Mouse (Mus musculus) spleen, adult 2 months (tissue): ENCODE measurements around the gene Dnah1.

Experiments used
- CTCF ChIP-seq: fragments of 200-500 bp; IDR thresholded peaks from 2 replicates; pipeline ENCODE4 v1.5.1; 2011; ENCODE audit warnings: mild to moderate bottlenecking, inconsistent platforms; ENCODE audit not compliant: insufficient read depth, insufficient read length, insufficient replicate concordance; ENCODE audit errors: extremely low read depth
- POLR2A ChIP-seq: fragments of 200-500 bp; IDR thresholded peaks from 2 replicates; pipeline ENCODE4 v1.6.1; 2011; ENCODE audit warnings: low read depth, low read length, inconsistent platforms

- TF ChIP-seq CTCF = no peak
- TF ChIP-seq POLR2A = no peak
These were observed 1.2 kb upstream of the Dnah1 start for GRCm38 (mm10) chr14:31324851-31325250.
